Mouse (Mus musculus): Measurements from ENCODE around the gene Map1lc3b.
A peak's percentile ranks its signal among the peaks of the same experiment; 100 is the strongest.
"Not testable (repeated sequence)": the region's sequence is repeated elsewhere in the genome, so short reads cannot be mapped to it uniquely, and the experiment has no call there.

Map1lc3b gene

DNA sequence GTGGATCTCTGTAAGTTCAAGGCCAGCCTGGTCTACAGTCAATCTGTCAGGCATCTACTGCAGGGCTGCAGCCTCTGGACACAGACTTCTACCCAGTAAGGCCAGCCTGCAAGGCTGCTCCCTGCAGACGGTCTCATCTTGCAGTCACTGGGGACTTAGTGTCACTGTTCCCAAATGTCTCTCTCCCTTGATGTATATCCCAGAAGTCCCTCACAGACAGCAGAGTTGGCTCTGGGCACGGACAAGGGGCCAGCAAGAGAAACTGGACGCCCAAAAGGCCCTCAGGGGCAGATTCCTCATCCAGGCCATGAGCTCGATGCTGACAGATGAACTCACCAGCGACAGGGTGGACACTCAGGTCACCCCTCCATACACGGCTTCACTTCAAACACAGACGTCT lies 18.0 kb upstream of the Map1lc3b start:
- no peak for DNase-seq (ENCODE audit: low read depth, low spot score)

GRCm38 (mm10) chr8:121573275-121573674 lies 16.9 kb upstream of the Map1lc3b start:
- peak; percentile 95 for DNase-seq (ENCODE audit: low read depth, low spot score)

GRCm38 (mm10) chr8:121575661-121576060 lies 14.5 kb upstream of the Map1lc3b start:
- DNase-seq (ENCODE audit: low read depth, low spot score): no peak

- no peak for DNase-seq (ENCODE audit: low read depth, low spot score)
These were observed 12.1 kb upstream of the Map1lc3b start for GRCm38 (mm10) chr8:121577751-121578675.

DNA sequence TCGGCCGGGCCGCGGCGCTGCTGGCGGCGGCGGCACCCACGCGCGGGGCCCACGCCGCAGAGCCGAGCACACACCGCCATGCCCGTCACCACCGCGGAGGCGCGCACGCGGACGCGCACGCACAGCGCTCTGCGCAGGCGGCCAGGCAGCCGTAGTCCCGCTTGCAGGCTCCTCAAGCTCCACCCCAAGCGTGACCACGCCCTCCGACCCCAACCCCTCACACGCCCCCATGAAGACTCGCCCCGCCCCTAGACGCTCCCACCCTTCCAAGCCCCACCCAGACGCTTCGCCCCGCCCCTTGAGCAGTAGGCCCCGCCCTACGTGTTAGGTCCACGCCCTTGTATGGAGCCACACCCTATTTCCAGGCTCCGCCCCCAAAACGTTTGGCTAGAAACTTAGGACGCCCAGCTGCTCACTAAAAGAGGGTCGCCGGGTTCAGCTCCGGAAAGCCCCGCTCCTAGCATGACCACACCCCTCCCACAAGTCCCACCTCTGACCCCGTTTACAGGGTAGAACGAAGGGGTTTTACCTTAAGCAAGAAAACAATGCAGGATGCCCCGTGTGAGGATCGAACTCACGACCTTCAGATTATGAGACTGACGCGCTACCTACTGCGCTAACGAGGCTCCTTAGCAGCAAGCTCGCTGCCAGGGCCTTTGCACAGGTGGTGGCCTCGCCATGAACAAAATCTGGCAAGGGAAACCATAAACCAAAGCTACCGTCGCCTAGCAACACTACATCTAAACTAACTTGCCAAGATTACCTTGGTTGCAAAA lies 11.3 kb upstream of the Map1lc3b start, which contains the start of gene Fbxo31:
TSS of gene Fbxo31 (minus strand) at position 131 of the 776 bp plus-strand sequence.
- DNase-seq (ENCODE audit: low read depth, low spot score): peak; percentile 98

DNA sequence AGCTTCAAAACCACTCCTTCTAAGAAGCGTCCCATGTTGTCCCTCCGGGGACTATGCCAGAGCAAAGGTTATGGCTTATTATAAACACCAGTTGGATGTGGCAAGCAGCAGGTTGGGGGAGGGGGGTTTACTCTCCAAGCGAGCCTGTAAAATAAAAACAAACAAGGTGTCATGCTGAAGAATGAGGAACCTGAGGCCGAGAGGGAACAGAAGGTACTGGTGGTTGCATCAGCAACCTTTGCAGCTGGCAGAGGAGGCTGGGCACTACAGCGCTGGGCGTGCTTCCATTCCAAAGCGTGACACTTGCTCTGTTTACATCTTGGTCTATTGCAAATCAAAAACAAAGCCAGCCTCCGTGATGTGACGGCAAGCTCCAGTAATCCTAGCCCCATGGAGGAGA lies 9.7 kb upstream of the Map1lc3b start:
- no peak for DNase-seq (ENCODE audit: low read depth, low spot score)

- DNase-seq (ENCODE audit: low read depth, low spot score): peak; percentile 82
These were observed 6.5 kb upstream of the Map1lc3b start for GRCm38 (mm10) chr8:121583653-121584052.

GRCm38 (mm10) chr8:121584730-121585129 lies 5.4 kb upstream of the Map1lc3b start:
- DNase-seq (ENCODE audit: low read depth, low spot score): no peak

GRCm38 (mm10) chr8:121585159-121585825 lies 4.9 kb upstream of the Map1lc3b start:
- peak; percentile 100 for DNase-seq (ENCODE audit: low read depth, low spot score)

GRCm38 (mm10) chr8:121588750-121589149 lies 1.4 kb upstream of the Map1lc3b start:
- no peak for DNase-seq (ENCODE audit: low read depth, low spot score)

GRCm38 (mm10) chr8:121589205-121589726 lies 895 bp upstream of the Map1lc3b start:
- DNase-seq (ENCODE audit: low read depth, low spot score): no peak

GRCm38 (mm10) chr8:121591178-121592066 lies 1.3 kb downstream of the Map1lc3b start:
- DNase-seq (ENCODE audit: low read depth, low spot score): no peak

- DNase-seq (ENCODE audit: low read depth, low spot score): no peak
These were observed 3.1 kb downstream of the Map1lc3b start for GRCm38 (mm10) chr8:121593293-121593692.

- DNase-seq (ENCODE audit: low read depth, low spot score): no peak
These were observed 3.8 kb downstream of the Map1lc3b start for GRCm38 (mm10) chr8:121593983-121594382.

DNA sequence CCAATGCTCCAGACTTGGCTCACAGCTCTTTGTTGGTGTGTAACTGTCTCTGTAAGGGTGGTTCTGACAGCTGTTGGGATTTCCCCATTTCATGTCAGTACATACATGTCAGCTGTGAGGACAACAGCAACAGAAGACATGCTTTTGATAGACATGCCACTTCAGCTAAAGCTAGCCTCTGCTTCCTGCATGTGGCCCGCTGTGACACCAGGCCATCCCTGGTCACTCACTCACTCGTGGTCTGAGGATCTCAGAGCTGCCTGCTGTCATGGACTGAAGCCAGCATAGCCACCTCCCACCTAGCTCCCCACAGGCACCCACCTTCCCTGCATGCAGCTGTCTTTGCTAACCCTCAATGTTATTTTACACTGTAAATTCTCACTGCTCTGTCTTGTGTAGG lies 7.3 kb downstream of the Map1lc3b start:
- not testable (repeated sequence) for DNase-seq (ENCODE audit: low read depth, low spot score)

DNA sequence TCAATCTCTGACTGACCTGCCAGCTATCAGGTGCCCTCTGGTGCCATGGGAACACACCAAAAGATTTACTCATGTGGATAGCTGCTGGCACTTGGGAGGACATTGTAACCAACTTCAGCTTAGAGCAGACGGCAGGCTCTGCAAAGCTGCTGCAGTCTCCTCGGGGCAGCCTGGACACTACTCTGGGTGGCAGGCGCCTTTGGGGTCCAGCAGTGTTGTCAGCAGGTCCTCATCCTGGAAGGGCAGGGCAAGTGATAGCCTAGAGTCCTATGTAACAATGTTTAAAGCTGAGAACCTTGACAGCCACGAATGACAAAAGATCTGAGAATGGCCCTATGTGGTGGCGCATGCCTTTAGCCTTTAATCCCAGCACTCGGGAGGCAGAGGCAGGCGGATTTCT lies 8.0 kb downstream of the Map1lc3b start:
- DNase-seq (ENCODE audit: low read depth, low spot score): no peak

GRCm38 (mm10) chr8:121598892-121599291 lies 8.7 kb downstream of the Map1lc3b start:
- peak; percentile 77 for DNase-seq (ENCODE audit: low read depth, low spot score)

DNA sequence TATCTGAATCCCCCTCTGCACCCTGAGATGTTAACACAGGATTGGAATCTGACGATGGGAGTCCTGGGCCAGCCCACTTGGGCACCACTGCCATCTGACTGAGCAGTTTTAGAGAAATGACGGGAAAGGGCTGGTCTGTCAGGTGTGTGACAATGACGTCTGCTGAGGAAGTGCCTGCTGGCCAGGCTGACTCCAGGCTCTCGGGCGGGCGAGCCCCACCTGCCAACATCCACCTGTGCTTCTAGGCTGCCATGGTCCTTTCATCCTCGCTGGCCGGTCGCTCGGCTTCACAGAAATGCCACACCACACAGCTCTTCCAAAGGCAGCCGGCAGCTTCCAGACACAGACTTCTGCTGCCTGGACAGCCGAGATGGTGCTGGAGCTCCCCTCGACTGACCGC lies 9.7 kb downstream of the Map1lc3b start:
- DNase-seq (ENCODE audit: low read depth, low spot score): no peak

DNA sequence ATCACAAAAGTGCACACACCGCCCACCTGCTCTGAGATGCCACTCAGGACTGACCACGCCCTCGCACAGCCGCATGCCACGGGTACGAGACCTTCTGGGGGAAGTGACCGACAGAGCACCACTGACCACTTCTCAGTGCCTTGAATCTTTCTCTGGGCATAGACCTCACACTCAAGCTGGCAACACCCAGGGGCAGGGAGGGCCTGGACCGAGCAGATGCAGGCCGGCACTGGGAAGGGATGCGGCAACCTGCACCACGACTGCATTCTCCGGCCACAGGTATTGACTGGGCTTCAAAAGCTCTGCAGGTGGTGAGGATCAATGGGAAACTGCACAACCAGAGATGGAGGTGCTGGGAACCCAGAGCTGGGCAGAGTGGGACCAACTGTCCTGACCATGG lies 12.2 kb downstream of the Map1lc3b start:
- no peak for DNase-seq (ENCODE audit: low read depth, low spot score)

GRCm38 (mm10) chr8:121602860-121603259 lies 12.7 kb downstream of the Map1lc3b start:
- DNase-seq (ENCODE audit: low read depth, low spot score): peak; percentile 77

GRCm38 (mm10) chr8:121603801-121604200 lies 13.6 kb downstream of the Map1lc3b start:
- DNase-seq (ENCODE audit: low read depth, low spot score): no peak

All from skeletal muscle tissue, adult 2 months (tissue).